Mouse (Mus musculus): ENCODE results near the gene Igf2.

- peak; percentile 79 for TF ChIP-seq CTCF (IDR thresholded peaks at IDR 0.05; ENCODE audit: low read depth)
- no peak for TF ChIP-seq EP300 (IDR thresholded peaks at IDR 0.05; ENCODE audit: low read depth)
These were observed 5.5 kb upstream of the Igf2 start for GRCm38 (mm10) chr7:142672120-142672519.
